8 mouse cellular contexts compared by ENCODE assay signal in genomic region chr11:96934921-96935356, GRCm38 (mm10). TPM values are rescaled to one million over a fixed set of nuclear protein-coding genes. Genes with fewer than 3 reads are reported as not detected.
A peak's percentile ranks its signal among the peaks of the same experiment; 100 is the strongest.
DNase-seq lines count a peak whose midpoint lies in the region; ATAC-seq and TF ChIP-seq lines count a peak whose summit lies in the region.

No protein-coding gene starts in this region.

- DNase-seq in 3T3-L1 (ENCODE audit: low read depth, low spot score), result peak; percentile 57
- peak; percentile 80 for DNase-seq in embryo, embryonic 11 days
- DNase-seq in kidney, postnatal 14 days, result peak; percentile 89
- DNase-seq in lung, postnatal 10 days, result peak; percentile 92
- peak; percentile 92 for DNase-seq in retina, postnatal 1 day
- no peak for DNase-seq in thymus, adult 2 months

- peak; percentile 85; the same call in 1 of the 2 replicates for TF ChIP-seq EP300 in ES-Bruce4 (IDR thresholded peaks at IDR 0.05; ENCODE audit: insufficient read depth, low read depth, low read length)

- TF ChIP-seq CTCF in ES-Bruce4 (IDR thresholded peaks at IDR 0.05; ENCODE audit: low read depth, low read length), result no peak
- no peak for TF ChIP-seq CTCF in thymus, adult 2 months (IDR thresholded peaks at IDR 0.05; ENCODE audit: borderline replicate concordance, control insufficient read depth, extremely low read depth, insufficient read depth, low read length, poor library complexity)

- peak overlapping the region; percentile 70 for H3K27ac ChIP-seq in ES-Bruce4 (ENCODE audit: insufficient read depth, low read length)
- H3K27ac ChIP-seq in heart, embryonic 13.5 days (replicated peaks), result peak overlapping the region; percentile 72
- no peak overlapping the region for H3K27ac ChIP-seq in thymus, adult 2 months (ENCODE audit: control insufficient read depth, insufficient read depth, low read length)

- peak; percentile 73 for TF ChIP-seq POLR2A in ES-Bruce4 (IDR thresholded peaks at IDR 0.05; ENCODE audit: insufficient read depth, low read length)
- TF ChIP-seq POLR2A in thymus, adult 2 months (IDR thresholded peaks at IDR 0.05; ENCODE audit: control insufficient read depth, extremely low read depth, insufficient read depth, low read length, poor library complexity), result no peak

- no peaks in the 10 kb centered on the region for H3K9me3 ChIP-seq in ES-Bruce4 (replicated peaks; ENCODE audit: control insufficient read depth, insufficient read depth, low read length, poor library complexity, severe bottlenecking)
- no peaks in the 10 kb centered on the region for H3K9me3 ChIP-seq in heart, embryonic 13.5 days

- WGBS in heart, embryonic 13.5 days, result 20% methylated on average over 12 of the region's 12 CpGs
- WGBS in thymus, adult 2 months, result 57% methylated on average over 12 of the region's 12 CpGs

- H3K36me3 ChIP-seq in ES-Bruce4 (ENCODE audit: control insufficient read depth, insufficient read depth, low read length, poor library complexity, severe bottlenecking), result no peaks in the 10 kb centered on the region
- H3K36me3 ChIP-seq in heart, embryonic 13.5 days, result peaks cover 12% of the 10 kb centered on the region
- no peaks in the 10 kb centered on the region for H3K36me3 ChIP-seq in thymus, adult 2 months (ENCODE audit: control insufficient read depth, insufficient read depth, low read length)

- H3K4me1 ChIP-seq in ES-Bruce4 (ENCODE audit: control insufficient read depth, insufficient read depth, low read length), result peaks cover 5% of the 10 kb centered on the region
- H3K4me1 ChIP-seq in heart, embryonic 13.5 days, result peaks cover 30% of the 10 kb centered on the region
- H3K4me1 ChIP-seq in thymus, adult 2 months (replicated peaks; ENCODE audit: control insufficient read depth, insufficient read depth, low read length), result peaks cover 4% of the 10 kb centered on the region

- H3K4me3 ChIP-seq in ES-Bruce4 (ENCODE audit: low read depth, low read length), result peak overlapping the region; percentile 57
- H3K4me3 ChIP-seq in heart, embryonic 13.5 days, result peak overlapping the region; percentile 32
- no peak overlapping the region for H3K4me3 ChIP-seq in thymus, adult 2 months (ENCODE audit: control insufficient read depth, insufficient read depth, low read length)

- peak overlapping the region; percentile 45 for H3K9ac ChIP-seq in ES-Bruce4 (ENCODE audit: low read depth, poor library complexity, severe bottlenecking)
- H3K9ac ChIP-seq in heart, embryonic 13.5 days, result peak overlapping the region; percentile 56

- H3K4me2 ChIP-seq in heart, embryonic 13.5 days, result peak overlapping the region; percentile 61

- H3K27me3 ChIP-seq in ES-Bruce4 (ENCODE audit: control insufficient read depth, insufficient read depth, low read length, poor library complexity, severe bottlenecking), result no peaks in the 10 kb centered on the region
- H3K27me3 ChIP-seq in heart, embryonic 13.5 days (replicated peaks), result peaks cover 10% of the 10 kb centered on the region
- no peaks in the 10 kb centered on the region for H3K27me3 ChIP-seq in thymus, adult 2 months (ENCODE audit: control insufficient read depth, insufficient read depth, low read length)

- ATAC-seq in heart, embryonic 13.5 days (ENCODE audit: extremely low read depth, insufficient number of reproducible peaks, low FRiP score, low TSS enrichment), result peak; percentile 90

RNA-seq across cellular contexts. Expression of gene Prr15l, which starts 7.0 kb away (rescaled TPM):
- 10.9 and 11.1 TPM in 2 replicates for polyA plus RNA-seq in ES-Bruce4 (2011; ENCODE audit: insufficient read depth, insufficient read length, low read depth, missing spikeins)
- polyA plus RNA-seq in heart, embryonic 13.5 days (2015; fragmentation: Nextera tagmentation; extraction: Ambion mirVana), result 0.79 and 1.0 TPM in 2 replicates
- 0.98 and 1.3 TPM in 2 replicates for polyA plus RNA-seq in thymus, adult 2 months (2012; rRNA removed)

RNA-seq across cellular contexts. Expression of gene Pnpo, which starts 8.8 kb away (rescaled TPM):
- polyA plus RNA-seq in ES-Bruce4 (2011; ENCODE audit: insufficient read depth, insufficient read length, low read depth, missing spikeins), result 23.6 and 24.1 TPM in 2 replicates
- polyA plus RNA-seq in heart, embryonic 13.5 days (2015; fragmentation: Nextera tagmentation; extraction: Ambion mirVana), result 53.3 and 55.6 TPM in 2 replicates
- polyA plus RNA-seq in thymus, adult 2 months (2012; rRNA removed), result 22.5 and 25.7 TPM in 2 replicates

RNA-seq across cellular contexts. Expression of gene Cdk5rap3, which starts 18.6 kb away (rescaled TPM):
- 93.3 and 109 TPM in 2 replicates for polyA plus RNA-seq in ES-Bruce4 (2011; ENCODE audit: insufficient read depth, insufficient read length, low read depth, missing spikeins)
- polyA plus RNA-seq in heart, embryonic 13.5 days (2015; fragmentation: Nextera tagmentation; extraction: Ambion mirVana), result 50.4 and 52.4 TPM in 2 replicates
- polyA plus RNA-seq in thymus, adult 2 months (2012; rRNA removed), result 94.2 and 95.5 TPM in 2 replicates

RNA-seq across cellular contexts. Expression of gene Sp2, which starts 47.8 kb away (rescaled TPM):
- 29.0 and 30.5 TPM in 2 replicates for polyA plus RNA-seq in ES-Bruce4 (2011; ENCODE audit: insufficient read depth, insufficient read length, low read depth, missing spikeins)
- polyA plus RNA-seq in heart, embryonic 13.5 days (2015; fragmentation: Nextera tagmentation; extraction: Ambion mirVana), result 15.8 and 17.8 TPM in 2 replicates
- polyA plus RNA-seq in thymus, adult 2 months (2012; rRNA removed), result 46.6 and 63.0 TPM in 2 replicates
